Mouse (Mus musculus) kidney, embryonic 14.5 days (tissue): ENCODE data around the gene Spata2l. TPM values are rescaled to one million over a fixed set of nuclear protein-coding genes. Genes with fewer than 3 reads are reported as not detected.
"Not testable (repeated sequence)": the region's sequence is repeated elsewhere in the genome, so short reads cannot be mapped to it uniquely, and the experiment has no call there.

Source experiments
- ATAC-seq: fragments of 200-750 bp; cut with Nextera tagmentation; 2 replicates; pipeline ENCODE4 v1.8.0; 2017; ENCODE audit warnings: moderate number of reproducible peaks, mild to moderate bottlenecking, moderate TSS enrichment, moderate library complexity; ENCODE audit not compliant: low FRiP score, low TSS enrichment
- H3K27ac ChIP-seq: fragments of 300-500 bp; sonication (generic); 2 replicates; pipeline ENCODE4 v1.5.1; 2014; ENCODE audit warnings: low read depth, mild to moderate bottlenecking, low read length, moderate library complexity, mixed read lengths
- H3K27me3 ChIP-seq: fragments of 300-500 bp; sonication (generic); 2 replicates; pipeline ENCODE4 v1.6.1; 2014; ENCODE audit warnings: mild to moderate bottlenecking, low read length; ENCODE audit not compliant: control insufficient read depth, insufficient read depth
- H3K36me3 ChIP-seq: fragments of 300-500 bp; sonication (generic); 2 replicates; pipeline ENCODE4 v1.6.1; 2014; ENCODE audit warnings: low read length, mixed read lengths; ENCODE audit not compliant: control insufficient read depth, insufficient read depth
- H3K4me1 ChIP-seq: fragments of 300-500 bp; sonication (generic); 2 replicates; pipeline ENCODE4 v1.6.1; 2014; ENCODE audit warnings: low read length, mixed read lengths; ENCODE audit not compliant: control insufficient read depth, insufficient read depth
- H3K4me2 ChIP-seq: fragments of 300-500 bp; sonication (generic); replicated peaks from 2 replicates; pipeline ENCODE4 v1.6.1; 2014; ENCODE audit warnings: low read depth, mild to moderate bottlenecking, low read length
- H3K4me3 ChIP-seq: fragments of 300-500 bp; sonication (generic); 2 replicates; pipeline ENCODE4 v1.5.1; 2014; ENCODE audit warnings: mild to moderate bottlenecking, low read length
- H3K9ac ChIP-seq: fragments of 300-500 bp; sonication (generic); 2 replicates; pipeline ENCODE4 v1.6.1; 2014; ENCODE audit warnings: low read depth, mild to moderate bottlenecking, low read length, moderate library complexity
- H3K9me3 ChIP-seq: fragments of 300-500 bp; sonication (generic); 2 replicates; pipeline ENCODE4 v1.6.1; 2016; ENCODE audit warnings: low read length; ENCODE audit not compliant: control insufficient read depth
- WGBS: fragments of 180-500 bp; shearing (Covaris S2); extraction: QIAGEN DNeasy Blood & Tissue Kit; methylation state at CpG from one replicate; pipeline ENCODE4 v1.1.7; 2014; 5-methylcytosine and 5-hydroxymethylcytosine counted together
- polyA plus RNA-seq: library from polyadenylated mRNA; unstranded; fragments of >200 nt; fragmentation: Nextera tagmentation; extraction: Ambion mirVana; gene quantifications from 2 replicates; pipeline ENCODE4 v1.2.1, GENCODE M21; 2014

Gene Spata2l
- polyA plus RNA-seq, 1 experiment from 2014 or later, result 3.2 TPM

- Histone ChIP-seq H3K9me3 (no peaks in the 10 kb centered on the region), H3K4me2 (no peak overlapping the region), H3K9ac (no peak overlapping the region), H3K27ac (no peak overlapping the region), H3K4me1 (no peaks in the 10 kb centered on the region), H3K27me3 (no peaks in the 10 kb centered on the region), H3K36me3 (peaks cover 66% of the 10 kb centered on the region), H3K4me3 (no peak overlapping the region)
- ATAC-seq, result no peak
- 75% methylated on average over 4 of the region's 4 CpGs for WGBS
Observed at GRCm38 (mm10) chr8:123271901-123272300, 35.9 kb upstream of the Spata2l start.

- ATAC-seq, result no peak
- Histone ChIP-seq H3K36me3 (peaks cover 68% of the 10 kb centered on the region), H3K27me3 (no peaks in the 10 kb centered on the region), H3K27ac (no peak overlapping the region), H3K9ac (no peak overlapping the region), H3K4me3 (no peak overlapping the region), H3K9me3 (no peaks in the 10 kb centered on the region), H3K4me1 (no peaks in the 10 kb centered on the region), H3K4me2 (no peak overlapping the region)
- 93% methylated on average over 10 of the region's 10 CpGs for WGBS
Observed at GRCm38 (mm10) chr8:123271147-123271546, 35.1 kb upstream of the Spata2l start.

GRCm38 (mm10) chr8:123267926-123268656 lies 32.1 kb upstream of the Spata2l start:
- peak; percentile 40; the same call in 1 of the 2 replicates for ATAC-seq
- no peak overlapping the region for H3K4me3 ChIP-seq
- H3K9ac ChIP-seq, result no peak overlapping the region
- 60% methylated on average over 14 of the region's 14 CpGs for WGBS
- no peak overlapping the region for H3K27ac ChIP-seq
- peaks cover 72% of the 10 kb centered on the region for H3K36me3 ChIP-seq
- no peak overlapping the region for H3K4me2 ChIP-seq
- H3K4me1 ChIP-seq, result no peaks in the 10 kb centered on the region
- H3K9me3 ChIP-seq, result no peaks in the 10 kb centered on the region
- H3K27me3 ChIP-seq, result no peaks in the 10 kb centered on the region

GRCm38 (mm10) chr8:123257593-123257992 lies 21.6 kb upstream of the Spata2l start:
- not testable (repeated sequence) for H3K9ac ChIP-seq, H3K9me3 ChIP-seq, H3K27me3 ChIP-seq, H3K27ac ChIP-seq, H3K4me2 ChIP-seq, ATAC-seq, H3K4me3 ChIP-seq
- Histone ChIP-seq H3K4me1 (peaks cover 16% of the 10 kb centered on the region), H3K36me3 (peaks cover 50% of the 10 kb centered on the region)
- WGBS, result 94% methylated on average over 8 of the region's 8 CpGs

- H3K9ac ChIP-seq, result no peak overlapping the region
- ATAC-seq, result no peak
- H3K9me3 ChIP-seq, result no peaks in the 10 kb centered on the region
- no peaks in the 10 kb centered on the region for H3K27me3 ChIP-seq
- no peak overlapping the region for H3K4me2 ChIP-seq
- 93% methylated on average over 3 of the region's 3 CpGs for WGBS
- H3K4me1 ChIP-seq, result peaks cover 19% of the 10 kb centered on the region
- H3K27ac ChIP-seq, result no peak overlapping the region
- no peak overlapping the region for H3K4me3 ChIP-seq
- H3K36me3 ChIP-seq, result peaks cover 50% of the 10 kb centered on the region
Observed at GRCm38 (mm10) chr8:123257114-123257513, 21.1 kb upstream of the Spata2l start.

GRCm38 (mm10) chr8:123255170-123255569 lies 19.1 kb upstream of the Spata2l start:
- H3K4me2 ChIP-seq, result peak overlapping the region; percentile 95
- 69% methylated on average over 6 of the region's 6 CpGs for WGBS
- peaks cover 51% of the 10 kb centered on the region for H3K36me3 ChIP-seq
- no peak for ATAC-seq
- H3K4me1 ChIP-seq, result peaks cover 19% of the 10 kb centered on the region
- peak overlapping the region; percentile 98 for H3K4me3 ChIP-seq
- H3K9me3 ChIP-seq, result no peaks in the 10 kb centered on the region
- H3K27me3 ChIP-seq, result no peaks in the 10 kb centered on the region
- peak overlapping the region; percentile 96; the same call in 1 of the 2 replicates for H3K9ac ChIP-seq
- no peak overlapping the region for H3K27ac ChIP-seq

GRCm38 (mm10) chr8:123254099-123254885 lies 18.3 kb upstream of the Spata2l start, which contains the start of the genes Zfp276 and Vps9d1:
Zfp276 (plus strand) TSS chr8:123254195.
Vps9d1 (minus strand) TSS chr8:123254348.
- H3K4me1 ChIP-seq, result peaks cover 19% of the 10 kb centered on the region
- peaks cover 48% of the 10 kb centered on the region for H3K36me3 ChIP-seq
- peak; percentile 96 for ATAC-seq
- H3K27me3 ChIP-seq, result no peaks in the 10 kb centered on the region
- peak within 1 kb of the TSS; percentile 98 for H3K4me3 ChIP-seq
- peak within 1 kb of the TSS; percentile 96 for H3K9ac ChIP-seq
- under 1% methylated on average over 87 of the region's 99 CpGs for WGBS
- peak within 1 kb of the TSS; percentile 95 for H3K4me2 ChIP-seq
- H3K27ac ChIP-seq, result peak within 1 kb of the TSS; percentile 80
- no peaks in the 10 kb centered on the region for H3K9me3 ChIP-seq

- no peaks in the 10 kb centered on the region for H3K9me3 ChIP-seq
- peak; percentile 60 for ATAC-seq
- H3K27me3 ChIP-seq, result no peaks in the 10 kb centered on the region
- peaks cover 49% of the 10 kb centered on the region for H3K36me3 ChIP-seq
- WGBS, result under 1% methylated on average over 39 of the region's 40 CpGs
- peaks cover 19% of the 10 kb centered on the region for H3K4me1 ChIP-seq
- peak overlapping the region; percentile 96 for H3K9ac ChIP-seq
- peak overlapping the region; percentile 80 for H3K27ac ChIP-seq
- peak overlapping the region; percentile 95 for H3K4me2 ChIP-seq
- H3K4me3 ChIP-seq, result peak overlapping the region; percentile 98
Observed at GRCm38 (mm10) chr8:123253451-123254098, 17.5 kb upstream of the Spata2l start.
